ENCODE assay signal across 9 mouse cellular contexts in the genomic region with DNA sequence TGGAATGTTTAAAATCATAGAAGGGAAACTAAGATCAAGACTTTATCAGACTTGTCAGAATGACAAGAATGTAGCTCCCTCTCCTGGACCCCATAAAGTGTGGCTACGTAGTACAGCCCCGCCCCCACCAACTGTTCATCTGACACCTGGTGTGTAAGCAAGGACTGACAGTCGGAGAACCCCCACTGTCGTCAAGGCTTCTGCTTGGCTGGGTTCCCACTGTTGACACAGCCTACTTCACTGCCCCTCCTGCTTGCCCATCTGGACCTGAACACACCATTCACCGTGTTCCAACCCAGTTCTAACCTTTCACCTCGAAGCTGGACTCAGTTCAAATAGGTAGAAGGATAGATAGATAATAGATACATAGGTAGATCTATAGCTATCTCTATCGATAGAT. TPM values are rescaled to one million over a fixed set of nuclear protein-coding genes. Genes with fewer than 3 reads are reported as not detected.
DNase-seq lines count a peak whose midpoint lies in the region; ATAC-seq and TF ChIP-seq lines count a peak whose summit lies in the region.
"Had no signal": no experiment of that assay in that cellular context is flagged by ENCODE, and none has a peak within 500 bp of the region (broad histone marks: within the 10 kb centered on the region; RNA-seq: fewer than 3 reads in every experiment).

No protein-coding gene starts in this region.

- no peak for TF ChIP-seq CTCF in kidney, postnatal 0 days (IDR thresholded peaks at IDR 0.05; ENCODE audit: low read depth)
- TF ChIP-seq CTCF in layer of hippocampus, adult 2 months (conservative IDR thresholded peaks at IDR 0.05): no peak

- no peaks in the 10 kb centered on the region for H3K4me1 ChIP-seq in kidney, postnatal 0 days (replicated peaks; ENCODE audit: insufficient read depth, low read length)
- H3K4me1 ChIP-seq: midbrain, embryonic 15.5 days had no signal

- peak; percentile 39; the same call in 1 of the 2 replicates for ATAC-seq in common myeloid progenitor, adult 5-6 weeks (replicated peaks; ENCODE audit: low read depth, poor library complexity, severe bottlenecking)
- 0 out of 2 replicates have a peak, but pooled peaks have one; percentile 52 for ATAC-seq in kidney, postnatal 0 days (replicated peaks; ENCODE audit: low FRiP score, low read depth)
- ATAC-seq: midbrain, embryonic 15.5 days had no signal

- no peaks in the 10 kb centered on the region for H3K36me3 ChIP-seq in kidney, postnatal 0 days (ENCODE audit: insufficient read depth, low read length)
- H3K36me3 ChIP-seq: midbrain, embryonic 15.5 days had no signal

- H3K9ac ChIP-seq in kidney, postnatal 0 days (ENCODE audit: low read depth, low read length): no peak overlapping the region
- H3K9ac ChIP-seq: midbrain, embryonic 15.5 days had no signal

- peak; percentile 9 to 50 for DNase-seq in lung, adult 18-20 months
- DNase-seq in lung, postnatal 14 days: no peak
- DNase-seq in kidney, postnatal 0 days (ENCODE audit: low spot score): peak; percentile 21
- DNase-seq in thymus, adult 18-20 months: peak; percentile 67 to 79
- DNase-seq in adrenal gland, postnatal 4 days (ENCODE audit: low spot score in 2 of 2): no peak
- DNase-seq in layer of hippocampus, adult 2 months (ENCODE audit: low spot score in 2 of 2): no peak
- DNase-seq: gastrocnemius, postnatal 36 days had no signal

- H3K4me2 ChIP-seq in kidney, postnatal 0 days (ENCODE audit: low read length): no peak overlapping the region
- H3K4me2 ChIP-seq: midbrain, embryonic 15.5 days had no signal

- no peaks in the 10 kb centered on the region for H3K27me3 ChIP-seq in kidney, postnatal 0 days (ENCODE audit: insufficient read depth, low read length)
- H3K27me3 ChIP-seq: midbrain, embryonic 15.5 days had no signal

- WGBS in kidney, postnatal 0 days: 42% methylated on average over 7 of the region's 7 CpGs

- H3K9me3 ChIP-seq in kidney, postnatal 0 days (replicated peaks; ENCODE audit: low read length): no peaks in the 10 kb centered on the region; the same call in 1 of the 2 replicates
- H3K9me3 ChIP-seq: midbrain, embryonic 15.5 days had no signal

- no peak overlapping the region for H3K27ac ChIP-seq in kidney, postnatal 0 days
- H3K27ac ChIP-seq in layer of hippocampus, adult 2 months: no peak overlapping the region
- H3K27ac ChIP-seq: midbrain, embryonic 15.5 days had no signal

- no peak overlapping the region for H3K4me3 ChIP-seq in kidney, postnatal 0 days (replicated peaks; ENCODE audit: low read depth, low read length)
- no peak overlapping the region for H3K4me3 ChIP-seq in layer of hippocampus, adult 2 months
- H3K4me3 ChIP-seq: midbrain, embryonic 15.5 days had no signal

RNA-seq across cellular contexts. Expression of gene Ivd, which starts 15.5 kb away (rescaled TPM):
- 23.8 and 36.2 TPM in 2 replicates for total RNA-seq in common myeloid progenitor, adult 5-6 weeks (2017)
- polyA plus RNA-seq in kidney, postnatal 0 days (2015; fragmentation: Nextera tagmentation; extraction: Ambion mirVana): 68.9 and 79.2 TPM in 2 replicates
- total RNA-seq in adrenal gland, postnatal 4 days (2021): 100 to 1,000 TPM; 166 to 176 TPM
- total RNA-seq in layer of hippocampus, adult 2 months (2021): 100 to 1,000 TPM; 117 to 121 TPM

RNA-seq across cellular contexts. Expression of gene Knstrn, which starts 32.4 kb away (rescaled TPM):
- total RNA-seq in common myeloid progenitor, adult 5-6 weeks (2017): 124 and 177 TPM in 2 replicates
- 57.5 and 59.4 TPM in 2 replicates for polyA plus RNA-seq in kidney, postnatal 0 days (2015; fragmentation: Nextera tagmentation; extraction: Ambion mirVana)
- 10 to 100 TPM; 28.0 to 28.8 TPM for total RNA-seq in adrenal gland, postnatal 4 days (2021)
- total RNA-seq in layer of hippocampus, adult 2 months (2021): 1 to 10 TPM; 1.5 to 3.2 TPM

RNA-seq across cellular contexts. Expression of gene Bahd1, which starts 53.9 kb away (rescaled TPM):
- total RNA-seq in common myeloid progenitor, adult 5-6 weeks (2017): 5.3 and 8.4 TPM in 2 replicates
- 3.3 TPM in 2 replicates for polyA plus RNA-seq in kidney, postnatal 0 days (2015; fragmentation: Nextera tagmentation; extraction: Ambion mirVana)
- 10 to 100 TPM; 51.5 to 54.1 TPM for total RNA-seq in adrenal gland, postnatal 4 days (2021)
- 10 to 100 TPM; 58.6 to 61.1 TPM for total RNA-seq in layer of hippocampus, adult 2 months (2021)

Comparison
In these comparisons a context has a peak if more than half of its experiments do, and no peak if none do; other contexts are left out.
1. DNase-seq: peak in lung, adult 18-20 months (2 of 2), kidney, postnatal 0 days (single experiment) and thymus, adult 18-20 months (2 of 2); none in lung, postnatal 14 days (single experiment), adrenal gland, postnatal 4 days (0 of 2) and layer of hippocampus, adult 2 months (0 of 2).
2. RNA of gene Knstrn, which starts 32.4 kb away (total RNA-seq): 124 to 177 TPM in common myeloid progenitor, adult 5-6 weeks and 28.0 to 28.8 TPM in adrenal gland, postnatal 4 days; 1.5 to 3.2 TPM in layer of hippocampus, adult 2 months; every median in the first group is over 4 times any median in the second.